Mouse (Mus musculus) cerebellum, adult 2 months (tissue): ENCODE measurements around the gene Fgd2. TPM values are rescaled to one million over a fixed set of nuclear protein-coding genes. Genes with fewer than 3 reads are reported as not detected.

Source experiments
- DNase-seq, 2 experiments: peaks; one replicate each; pipeline ENCODE4 v3.0.0; 2021
- H3K27ac ChIP-seq: fragments of 200-500 bp; 2 replicates; pipeline ENCODE4 v1.5.1; 2012; ENCODE audit warnings: low read length, control low read depth, inconsistent platforms; ENCODE audit not compliant: insufficient read depth
- H3K27me3 ChIP-seq: fragments of 200-500 bp; 2 replicates; pipeline ENCODE4 v1.6.1; 2012; ENCODE audit warnings: inconsistent platforms, mild to moderate bottlenecking, low read length, moderate library complexity; ENCODE audit not compliant: control insufficient read depth, insufficient read depth
- H3K4me1 ChIP-seq: fragments of 200-500 bp; 2 replicates; pipeline ENCODE4 v1.6.1; 2011; ENCODE audit warnings: low read length; ENCODE audit not compliant: control insufficient read depth, insufficient read depth
- H3K4me3 ChIP-seq: fragments of 200-500 bp; replicated peaks from 2 replicates; pipeline ENCODE3; 2011; ENCODE audit warnings: mild to moderate bottlenecking, low read depth, low read length, control low read depth; ENCODE audit not compliant: insufficient read depth
- CTCF ChIP-seq: fragments of 200-500 bp; IDR thresholded peaks from 2 replicates; pipeline ENCODE4 v1.5.1; 2011; ENCODE audit warnings: low read depth, mild to moderate bottlenecking, control low read depth, low read length, moderate library complexity, borderline replicate concordance; ENCODE audit not compliant: insufficient read depth
- POLR2A ChIP-seq: fragments of 200-500 bp; IDR thresholded peaks from 2 replicates; pipeline ENCODE4 v1.6.1; 2011; ENCODE audit warnings: low read length, control low read depth, borderline replicate concordance; ENCODE audit not compliant: insufficient read depth
- WGBS: fragments of 180-500 bp; shearing (Covaris S2); methylation state at CpG from one replicate; pipeline ENCODE4 v1.1.7; 2018; 5-methylcytosine and 5-hydroxymethylcytosine counted together
- polyA plus RNA-seq: library from polyadenylated mRNA; depleted of rRNA; stranded (reverse); fragments of >200 nt; gene quantifications from 2 replicates; pipeline ENCODE4 v1.2.3, GENCODE M21; 2012

The Fgd2 gene
- polyA plus RNA-seq, 1 experiment, result 5.9 TPM

- Histone ChIP-seq H3K4me3 (no peak overlapping the region), H3K4me1 (peaks cover 44% of the 10 kb centered on the region), H3K27me3 (no peaks in the 10 kb centered on the region), H3K27ac (no peak overlapping the region)
- TF ChIP-seq POLR2A, result no peak
- TF ChIP-seq CTCF, result no peak
- no peak for DNase-seq
- WGBS, result 74% methylated on average over 18 of the region's 18 CpGs
Observed at GRCm38 (mm10) chr17:29340406-29341261, 20.1 kb upstream of the Fgd2 start.

GRCm38 (mm10) chr17:29341591-29342003 is 19.1 kb upstream of the Fgd2 start:
- Histone ChIP-seq H3K4me1 (peaks cover 46% of the 10 kb centered on the region), H3K27ac (no peak overlapping the region), H3K4me3 (no peak overlapping the region), H3K27me3 (no peaks in the 10 kb centered on the region)
- TF ChIP-seq POLR2A (no peak), CTCF (0 out of 2 replicates have a peak, but pooled peaks have one; percentile 7)
- peak; percentile 50 to 54 for DNase-seq
- WGBS, result 31% methylated on average over 9 of the region's 9 CpGs

GRCm38 (mm10) chr17:29342010-29342910 is 18.5 kb upstream of the Fgd2 start:
- DNase-seq, result no peak
- Histone ChIP-seq H3K4me1 (peaks cover 46% of the 10 kb centered on the region), H3K4me3 (no peak overlapping the region), H3K27me3 (no peaks in the 10 kb centered on the region), H3K27ac (no peak overlapping the region)
- TF ChIP-seq POLR2A, result no peak
- TF ChIP-seq CTCF, result no peak
- 52% methylated on average over 13 of the region's 13 CpGs for WGBS

GRCm38 (mm10) chr17:29343241-29343640 is 17.5 kb upstream of the Fgd2 start:
- Histone ChIP-seq H3K4me1 (peaks cover 43% of the 10 kb centered on the region), H3K27me3 (no peaks in the 10 kb centered on the region), H3K27ac (no peak overlapping the region), H3K4me3 (no peak overlapping the region)
- no peak for TF ChIP-seq CTCF
- TF ChIP-seq POLR2A, result no peak
- no peak for DNase-seq
- 73% methylated on average over 5 of the region's 5 CpGs for WGBS

DNA sequence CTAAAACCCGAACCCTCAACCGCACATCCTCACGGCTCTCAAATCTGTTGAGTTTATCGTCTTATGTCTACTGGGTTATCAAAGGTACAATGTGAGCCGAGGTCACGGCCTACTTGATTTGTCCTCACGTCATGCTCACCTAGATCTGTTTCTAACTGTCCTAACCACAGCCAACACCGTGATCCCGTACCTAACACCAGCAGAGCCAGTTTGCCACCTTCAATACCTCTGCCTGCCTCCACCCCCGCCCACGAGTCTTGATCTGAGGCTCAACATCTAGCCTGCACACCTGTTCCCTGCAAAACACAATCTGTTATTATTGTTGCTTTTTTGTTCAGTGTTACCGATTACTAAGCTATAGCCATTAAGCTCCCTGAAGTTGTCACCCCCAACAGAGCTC is 15.4 kb upstream of the Fgd2 start:
- H3K27ac ChIP-seq, result no peak overlapping the region
- no peak for TF ChIP-seq CTCF
- TF ChIP-seq POLR2A, result no peak
- peaks cover 23% of the 10 kb centered on the region for H3K4me1 ChIP-seq
- no peak for DNase-seq
- H3K4me3 ChIP-seq, result no peak overlapping the region
- 86% methylated on average over 12 of the region's 12 CpGs for WGBS
- no peaks in the 10 kb centered on the region for H3K27me3 ChIP-seq

- Histone ChIP-seq H3K4me3 (peak overlapping the region; percentile 91), H3K27me3 (no peaks in the 10 kb centered on the region), H3K27ac (peak overlapping the region; percentile 53), H3K4me1 (peaks cover 16% of the 10 kb centered on the region)
- DNase-seq, result peak; percentile 43 to 55
- WGBS, result 2% methylated on average over 11 of the region's 11 CpGs
- no peak for TF ChIP-seq POLR2A
- no peak for TF ChIP-seq CTCF
Observed at GRCm38 (mm10) chr17:29346496-29347125, 14.1 kb upstream of the Fgd2 start.

GRCm38 (mm10) chr17:29347126-29347644 is 13.5 kb upstream of the Fgd2 start:
- TF ChIP-seq CTCF (no peak), POLR2A (no peak)
- under 1% methylated on average over 45 of the region's 45 CpGs for WGBS
- no peak for DNase-seq
- H3K27ac ChIP-seq, result peak overlapping the region; percentile 53
- H3K27me3 ChIP-seq, result no peaks in the 10 kb centered on the region
- H3K4me1 ChIP-seq, result peaks cover 11% of the 10 kb centered on the region
- H3K4me3 ChIP-seq, result peak overlapping the region; percentile 91
